Mouse (Mus musculus) midbrain, embryonic 14.5 days (tissue): ENCODE measurements around the gene Gm49392. TPM values are rescaled to one million over a fixed set of nuclear protein-coding genes. Genes with fewer than 3 reads are reported as not detected.

Source experiments
- ATAC-seq: fragments of 200-750 bp; cut with Nextera tagmentation; 2 replicates; pipeline ENCODE4 v1.8.0; 2017; ENCODE audit warnings: moderate number of reproducible peaks, moderate library complexity; ENCODE audit not compliant: low FRiP score, low TSS enrichment
- DNase-seq: peaks from one replicate; pipeline ENCODE4 v3.0.0-alpha.2; 2015
- H3K27ac ChIP-seq: fragments of 300-500 bp; sonication (generic); replicated peaks from 2 replicates; pipeline ENCODE4 v1.5.1; 2014; ENCODE audit warnings: mild to moderate bottlenecking, low read depth, low read length, moderate library complexity
- H3K27me3 ChIP-seq: fragments of 300-500 bp; sonication (generic); 2 replicates; pipeline ENCODE4 v1.6.1; 2014; ENCODE audit warnings: low read length, control low read depth, mixed read lengths; ENCODE audit not compliant: control insufficient read depth, insufficient read depth
- H3K36me3 ChIP-seq: fragments of 300-500 bp; sonication (generic); 2 replicates; pipeline ENCODE4 v1.6.1; 2014; ENCODE audit warnings: low read length, control low read depth; ENCODE audit not compliant: control insufficient read depth, insufficient read depth
- H3K4me1 ChIP-seq: fragments of 300-500 bp; sonication (generic); 2 replicates; pipeline ENCODE4 v1.6.1; 2014; ENCODE audit warnings: mild to moderate bottlenecking, antibody characterized with exemption, low read length, control low read depth; ENCODE audit not compliant: control insufficient read depth, insufficient read depth
- H3K4me2 ChIP-seq: fragments of 300-500 bp; sonication (generic); 2 replicates; pipeline ENCODE4 v1.6.1; 2014; ENCODE audit warnings: mild to moderate bottlenecking, low read length, moderate library complexity
- H3K4me3 ChIP-seq: fragments of 300-500 bp; sonication (generic); replicated peaks from 2 replicates; pipeline ENCODE4 v1.5.1; 2014; ENCODE audit warnings: low read depth, low read length
- H3K9ac ChIP-seq: fragments of 300-500 bp; sonication (generic); replicated peaks from 2 replicates; pipeline ENCODE4 v1.6.1; 2014; ENCODE audit warnings: mild to moderate bottlenecking, low read length, moderate library complexity
- H3K9me3 ChIP-seq: fragments of 300-500 bp; sonication (generic); 2 replicates; pipeline ENCODE4 v1.6.1; 2016; ENCODE audit warnings: low read length, control low read depth, mixed read lengths; ENCODE audit not compliant: control insufficient read depth
- WGBS: fragments of 180-500 bp; shearing (Covaris S2); extraction: QIAGEN DNeasy Blood & Tissue Kit; methylation state at CpG from one replicate; pipeline ENCODE4 v1.1.7; 2014; 5-methylcytosine and 5-hydroxymethylcytosine counted together
- polyA plus RNA-seq: library from polyadenylated mRNA; unstranded; fragments of >200 nt; fragmentation: Nextera tagmentation; extraction: Ambion mirVana; gene quantifications from 2 replicates; pipeline ENCODE4 v1.2.1, GENCODE M21; 2014

Gene Gm49392
- polyA plus RNA-seq, 1 experiment from 2014 or later: not detected

DNA sequence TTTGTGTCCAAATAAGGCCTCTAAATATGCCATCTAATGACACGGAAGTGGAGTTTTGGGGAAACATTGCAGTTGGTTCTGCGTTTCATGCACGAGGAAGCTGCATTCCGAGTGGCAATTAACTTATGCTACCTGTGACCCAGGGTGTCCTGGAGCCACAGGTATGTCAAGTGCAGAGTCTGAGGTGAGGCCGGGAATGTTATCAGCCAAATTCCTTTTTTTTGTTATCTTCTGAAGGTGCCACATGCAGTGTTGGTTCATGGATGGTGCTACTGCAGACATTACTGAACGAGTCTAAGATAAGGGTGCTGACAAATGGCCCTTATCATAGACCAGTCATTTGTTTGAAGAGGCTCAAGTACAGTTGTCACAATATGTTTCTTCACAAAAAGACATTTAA, 83.9 kb downstream of the Gm49392 start:
- Histone ChIP-seq H3K27me3 (no peaks in the 10 kb centered on the region), H3K9ac (no peak overlapping the region), H3K4me2 (no peak overlapping the region), H3K36me3 (no peaks in the 10 kb centered on the region), H3K27ac (no peak overlapping the region), H3K9me3 (no peaks in the 10 kb centered on the region), H3K4me1 (no peaks in the 10 kb centered on the region), H3K4me3 (no peak overlapping the region)
- no peak for DNase-seq
- no peak for ATAC-seq
- 93% methylated on average over 6 of the region's 6 CpGs for WGBS

DNA sequence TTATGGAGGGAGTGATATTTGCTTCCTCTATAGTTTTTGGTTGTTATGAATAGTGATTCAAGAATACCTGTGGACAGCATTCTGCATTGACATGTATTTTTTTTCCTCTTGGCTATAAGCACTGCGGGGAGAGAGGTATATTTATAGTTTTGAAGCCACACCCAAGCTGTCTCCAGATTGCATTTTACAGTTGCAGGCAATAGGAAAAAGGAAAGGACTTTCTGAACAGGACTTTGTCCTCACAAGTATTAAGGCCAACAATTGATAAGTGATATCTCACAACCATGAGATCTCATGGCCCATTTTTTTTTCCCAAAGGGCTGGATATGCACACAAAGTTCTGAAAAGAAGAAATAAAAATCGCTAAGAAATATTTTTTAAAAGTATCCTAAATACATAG, 87.0 kb downstream of the Gm49392 start:
- Histone ChIP-seq H3K4me1 (no peaks in the 10 kb centered on the region), H3K27me3 (no peaks in the 10 kb centered on the region), H3K4me2 (no peak overlapping the region), H3K9ac (no peak overlapping the region), H3K4me3 (no peak overlapping the region), H3K9me3 (no peaks in the 10 kb centered on the region), H3K36me3 (no peaks in the 10 kb centered on the region), H3K27ac (no peak overlapping the region)
- 92% methylated on average over 2 of the region's 2 CpGs for WGBS
- no peak for DNase-seq
- no peak for ATAC-seq

DNA sequence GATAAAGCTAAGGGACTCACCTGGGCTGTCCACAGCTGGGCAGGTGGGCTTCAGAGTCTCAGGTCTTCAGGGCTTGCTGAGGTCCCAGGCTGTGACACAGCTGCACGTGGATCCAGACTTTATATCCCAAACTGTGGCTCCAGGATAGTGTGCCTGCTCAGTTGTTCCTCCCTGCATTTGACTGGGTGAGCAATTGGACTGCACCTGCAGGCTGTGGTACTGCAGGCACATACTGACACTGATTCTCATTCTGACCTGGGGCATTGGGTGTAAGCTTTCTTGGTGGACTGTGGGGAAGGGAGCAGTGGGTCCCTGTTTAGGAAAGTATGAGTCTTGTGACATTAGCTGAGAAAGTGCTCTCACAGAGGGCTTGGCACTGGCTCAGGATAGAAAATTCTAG, 93.9 kb downstream of the Gm49392 start, which contains the start of gene Ctsll3:
TSS of gene Ctsll3 (minus strand) at position 101 of the 400 bp plus-strand sequence.
- Histone ChIP-seq H3K27ac (no peak within 1 kb of the TSS), H3K9ac (no peak within 1 kb of the TSS), H3K36me3 (no peaks in the 10 kb centered on the region), H3K4me1 (no peaks in the 10 kb centered on the region), H3K27me3 (no peaks in the 10 kb centered on the region), H3K9me3 (no peaks in the 10 kb centered on the region), H3K4me2 (no peak within 1 kb of the TSS), H3K4me3 (no peak within 1 kb of the TSS)
- no peak for DNase-seq
- WGBS: 72% methylated on average over 1 of the region's 1 CpGs
- no peak for ATAC-seq

Other genes with a start within 250 kb of the Gm49392 start
- gene BC051665, start 110.5 kb downstream of the Gm49392 start, polyA plus RNA-seq: not detected in 2 replicates
- not detected in 2 replicates for gene Ctsll3, start 94.0 kb downstream of the Gm49392 start, polyA plus RNA-seq
- gene 4930486L24Rik, start 32.4 kb downstream of the Gm49392 start, polyA plus RNA-seq: not detected in 2 replicates
- gene Ctla2b, start 553 bp upstream of the Gm49392 start, polyA plus RNA-seq: 1.2 and 2.4 TPM in 2 replicates
- gene Tpbpb, start 8.0 kb upstream of the Gm49392 start, polyA plus RNA-seq: not detected in 2 replicates
- gene Gm49393, start 38.7 kb upstream of the Gm49392 start, polyA plus RNA-seq: not detected in 2 replicates
- gene Gm49391, start 39.7 kb upstream of the Gm49392 start, polyA plus RNA-seq: 0.26 and 0.76 TPM in 2 replicates
- 11.1 and 15.6 TPM in 2 replicates for gene Ctla2a, start 39.7 kb upstream of the Gm49392 start, polyA plus RNA-seq
- gene Tpbpa, start 45.1 kb upstream of the Gm49392 start, polyA plus RNA-seq: not detected in 2 replicates
- gene Ctsj, start 109.1 kb upstream of the Gm49392 start, polyA plus RNA-seq: not detected in 2 replicates
- not detected in 2 replicates for gene Ctsq, start 143.7 kb upstream of the Gm49392 start, polyA plus RNA-seq